Mouse (Mus musculus): ENCODE measurements at regions not wholly inside any gene's neighbourhood (a gene's known extent, or its start where the extent isn't known, plus 50 kb on each side); places are given as distances from the start of the nearest gene placed in this dataset.

DNA sequence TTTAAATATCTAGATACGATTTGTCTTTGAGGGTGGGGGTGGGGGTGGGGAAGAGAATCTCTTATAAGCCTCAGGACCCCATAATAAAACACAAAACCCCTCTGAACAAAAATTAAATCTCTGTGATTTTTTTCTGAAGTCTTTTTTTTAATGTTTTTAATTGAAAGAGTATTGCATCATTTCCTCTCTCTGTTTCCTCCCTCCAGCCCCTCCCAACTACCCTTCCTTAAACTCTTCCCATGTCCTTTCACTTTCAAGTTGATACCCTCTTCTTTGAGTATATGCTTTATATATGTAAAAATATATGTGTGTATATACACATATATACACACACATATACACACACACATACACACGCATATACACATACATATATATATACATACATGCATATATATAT, 58.6 kb upstream of the Mbip start:
- intact Hi-C loops (cut with DNase I; ENCODE audit: low total_unique reads): no loop called here
- DNase-seq: no peak

GRCm38 (mm10) chr12:56403626-56404025, 57.9 kb upstream of the Mbip start:
- intact Hi-C loops (cut with DNase I; ENCODE audit: low total_unique reads): no loop called here
- DNase-seq: no peak

DNA sequence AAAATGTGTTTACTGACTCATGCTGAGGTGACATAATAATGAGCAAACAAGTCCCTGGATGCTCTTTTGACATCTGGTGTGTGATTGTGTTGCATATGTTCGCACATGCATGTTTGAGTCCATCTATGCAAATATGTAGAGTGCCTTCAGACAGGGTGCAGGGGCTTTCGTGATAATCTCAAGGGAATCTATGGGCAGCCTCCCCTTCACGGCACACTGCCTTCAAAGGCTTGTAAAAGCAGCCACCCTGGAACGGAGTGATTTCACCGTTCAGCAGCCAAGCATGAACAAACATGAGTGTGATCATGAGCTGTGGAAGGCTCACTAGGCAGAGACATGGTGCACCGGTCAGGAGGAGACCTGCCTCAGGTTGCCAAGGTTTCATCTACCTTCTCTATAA, 57.1 kb upstream of the Mbip start:
- DNase-seq: no peak
- intact Hi-C loops (cut with DNase I; ENCODE audit: low total_unique reads): no loop called here

- no peak for DNase-seq
- intact Hi-C loops (cut with DNase I; ENCODE audit: low total_unique reads): no loop called here
Measured at GRCm38 (mm10) chr12:56402137-56402536, 56.4 kb upstream of the Mbip start.

Measured in gastrocnemius, postnatal 14 days (tissue).